Mouse (Mus musculus) layer of hippocampus, adult 11-12 months (tissue): ENCODE data around the gene Tspo2.

Experiments used
- DNase-seq: peaks from one replicate; pipeline ENCODE4 v3.0.0; 2022; ENCODE audit warnings: low spot score

The Tspo2 gene

DNA sequence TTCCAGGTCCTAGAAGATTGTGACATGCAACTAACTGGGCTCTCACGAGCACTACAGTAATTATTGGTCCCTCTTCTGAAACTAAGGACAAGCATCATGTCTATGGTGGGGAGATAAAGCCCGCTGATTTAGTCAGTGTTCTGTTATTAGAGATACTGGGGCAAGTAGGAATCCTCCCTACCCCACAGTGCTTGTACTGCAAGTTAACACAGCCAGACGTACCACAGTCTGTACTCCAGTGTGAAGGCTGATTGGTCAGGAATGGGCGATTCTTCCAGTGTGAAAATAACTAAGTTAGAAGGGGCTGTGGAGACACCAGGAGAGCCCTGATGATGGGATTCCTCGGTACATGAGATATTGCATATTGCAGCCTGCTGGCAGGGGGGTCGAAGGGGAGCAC is 33.8 kb downstream of the Tspo2 start:
- DNase-seq: no peak

DNA sequence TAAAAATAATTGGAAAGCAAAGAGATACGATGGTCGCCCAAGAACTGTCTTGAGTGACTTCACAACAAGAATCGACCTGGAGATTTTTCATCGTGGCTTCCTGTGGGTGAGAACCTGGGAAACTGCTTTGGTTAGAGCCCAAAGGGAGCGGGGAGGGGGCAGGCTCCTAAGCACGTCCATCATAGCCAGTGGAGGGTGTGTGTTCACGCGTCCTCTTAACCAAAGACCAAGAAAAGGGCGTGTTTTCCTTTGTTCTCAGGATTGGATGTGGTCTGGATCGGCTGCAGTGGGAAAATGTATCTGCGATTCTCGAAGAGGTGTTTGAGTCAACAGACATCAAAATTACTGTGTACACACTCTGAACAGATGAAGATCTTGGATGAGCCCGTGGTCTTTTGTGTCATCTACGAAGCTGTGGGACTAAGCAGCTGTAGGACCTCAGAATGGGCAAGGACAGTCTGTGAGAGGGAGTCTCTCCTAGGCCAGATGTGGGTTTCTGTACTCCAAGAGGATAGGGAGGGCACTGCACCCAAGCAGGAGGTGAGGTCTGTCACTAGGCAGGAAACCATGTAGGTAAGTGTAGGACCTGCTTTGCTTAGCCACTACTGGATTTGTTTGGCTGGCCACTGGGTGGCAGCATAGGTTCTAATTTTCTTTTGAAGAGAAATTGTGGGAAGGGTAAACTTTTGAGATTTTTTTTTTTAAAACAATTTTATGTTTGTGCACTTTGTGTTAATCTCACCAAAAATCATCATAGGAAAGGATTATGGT is 34.7 kb downstream of the Tspo2 start:
- DNase-seq: peak; percentile 52

DNA sequence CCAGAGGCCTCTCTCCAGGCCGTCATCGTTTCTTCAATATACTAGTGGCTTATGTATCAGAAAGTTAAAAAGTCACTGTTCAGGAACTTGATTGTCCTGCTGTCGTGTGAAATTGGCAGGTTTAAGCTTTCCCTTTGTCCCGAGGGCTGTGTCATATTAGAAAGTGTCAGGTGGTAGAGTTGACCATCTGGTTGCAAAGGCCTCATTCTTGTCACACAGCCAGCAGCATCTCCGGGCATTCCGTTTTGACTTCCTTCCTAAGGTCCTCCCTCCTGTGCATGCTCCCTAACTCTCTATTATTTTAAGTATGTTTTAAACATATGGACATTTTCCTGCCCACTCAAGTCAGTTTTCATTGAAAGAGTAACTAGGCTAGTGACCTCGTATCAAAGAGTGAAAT is 35.3 kb downstream of the Tspo2 start:
- DNase-seq: no peak

DNA sequence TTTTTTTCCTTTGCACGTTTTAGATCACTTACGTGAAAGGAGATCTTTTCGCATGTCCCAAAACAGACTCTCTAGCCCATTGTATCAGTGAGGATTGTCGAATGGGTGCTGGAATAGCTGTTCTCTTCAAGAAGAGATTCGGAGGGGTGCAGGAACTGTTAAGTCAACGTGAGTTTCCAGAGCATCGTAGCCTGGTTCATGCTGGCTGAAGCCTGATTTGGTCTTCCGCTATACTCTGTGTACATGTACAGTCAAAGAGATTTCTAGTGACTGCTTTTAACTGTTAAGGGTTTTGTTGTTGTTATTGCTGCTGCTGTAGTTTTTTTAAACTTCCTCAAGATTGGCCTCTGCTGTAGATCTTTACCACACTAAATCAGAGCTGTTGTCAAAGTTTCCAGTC is 40.1 kb downstream of the Tspo2 start:
- no peak for DNase-seq

DNA sequence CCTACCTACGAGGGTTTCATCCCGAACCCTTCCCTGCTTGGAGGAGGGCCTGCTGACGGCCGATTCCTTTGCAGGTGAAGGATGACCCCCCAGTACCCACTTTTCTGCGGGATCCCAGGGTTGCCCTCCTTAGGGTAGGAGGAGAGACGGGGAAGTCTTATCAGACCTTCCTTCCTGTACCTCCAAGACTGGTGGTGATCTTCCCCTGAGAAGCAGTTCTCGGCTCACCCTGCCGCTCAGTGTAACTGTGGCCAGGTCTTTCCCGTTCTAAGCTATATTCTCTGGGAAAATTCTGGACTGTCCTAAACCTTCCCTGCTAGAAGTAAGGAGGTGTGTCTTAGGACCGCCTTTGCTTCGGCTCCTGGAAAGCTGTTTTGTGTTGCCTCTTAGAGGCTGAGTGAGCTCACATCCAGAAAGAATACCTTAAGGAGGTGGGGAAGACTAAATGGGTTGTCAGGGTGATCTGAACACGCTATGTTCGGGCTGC is 41.0 kb downstream of the Tspo2 start:
- DNase-seq: no peak

DNA sequence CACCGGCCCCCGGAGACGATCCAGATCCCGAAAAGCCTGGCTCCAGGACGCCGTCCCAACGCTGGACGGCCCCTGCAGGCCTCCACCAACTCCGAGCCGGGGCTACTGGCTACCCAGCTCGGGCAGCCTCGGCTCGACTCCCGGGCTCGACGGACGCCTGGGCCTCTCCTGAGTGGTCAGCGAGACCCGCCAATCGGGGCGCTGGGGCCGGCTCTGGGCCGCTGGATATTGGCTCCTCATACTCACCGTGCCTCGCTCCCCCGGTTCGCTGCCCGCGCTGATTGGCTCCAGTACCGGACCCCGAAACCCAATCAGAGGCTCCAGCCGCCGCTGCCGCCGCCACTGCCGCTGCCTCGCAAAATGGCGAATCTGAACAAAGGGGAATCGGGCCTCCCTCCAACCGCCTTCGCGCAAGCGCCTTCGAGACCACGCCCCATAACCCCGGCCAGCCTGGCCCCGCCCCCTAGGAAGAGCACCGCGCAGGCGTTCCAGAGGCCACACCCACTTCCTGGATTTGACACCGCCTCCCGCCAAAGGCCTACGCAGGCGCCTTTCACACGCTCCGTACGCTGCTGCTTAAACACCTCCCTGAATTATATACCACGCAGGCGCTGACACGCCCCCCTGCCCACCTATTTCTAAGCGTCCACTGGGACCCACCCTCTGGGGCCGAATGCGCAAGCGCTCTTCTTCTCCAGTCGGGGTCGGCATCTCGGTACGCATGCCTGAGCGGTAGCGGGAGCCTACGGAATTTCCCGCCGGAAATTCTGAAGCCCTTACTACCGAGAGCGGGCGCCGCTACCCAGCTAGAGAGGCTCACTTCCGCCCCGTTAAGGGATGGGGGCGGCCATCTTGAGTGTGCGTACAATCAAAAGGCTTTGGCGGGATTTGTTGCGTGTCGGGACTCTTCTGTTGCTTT is 41.7 kb downstream of the Tspo2 start, which contains the start of the genes Nfya and Oard1:
Nfya (minus strand) TSS at position 527 of the 919 bp plus-strand sequence.
Oard1 (plus strand) TSS at position 635 of the 919 bp plus-strand sequence.
- DNase-seq: peak; percentile 100

DNA sequence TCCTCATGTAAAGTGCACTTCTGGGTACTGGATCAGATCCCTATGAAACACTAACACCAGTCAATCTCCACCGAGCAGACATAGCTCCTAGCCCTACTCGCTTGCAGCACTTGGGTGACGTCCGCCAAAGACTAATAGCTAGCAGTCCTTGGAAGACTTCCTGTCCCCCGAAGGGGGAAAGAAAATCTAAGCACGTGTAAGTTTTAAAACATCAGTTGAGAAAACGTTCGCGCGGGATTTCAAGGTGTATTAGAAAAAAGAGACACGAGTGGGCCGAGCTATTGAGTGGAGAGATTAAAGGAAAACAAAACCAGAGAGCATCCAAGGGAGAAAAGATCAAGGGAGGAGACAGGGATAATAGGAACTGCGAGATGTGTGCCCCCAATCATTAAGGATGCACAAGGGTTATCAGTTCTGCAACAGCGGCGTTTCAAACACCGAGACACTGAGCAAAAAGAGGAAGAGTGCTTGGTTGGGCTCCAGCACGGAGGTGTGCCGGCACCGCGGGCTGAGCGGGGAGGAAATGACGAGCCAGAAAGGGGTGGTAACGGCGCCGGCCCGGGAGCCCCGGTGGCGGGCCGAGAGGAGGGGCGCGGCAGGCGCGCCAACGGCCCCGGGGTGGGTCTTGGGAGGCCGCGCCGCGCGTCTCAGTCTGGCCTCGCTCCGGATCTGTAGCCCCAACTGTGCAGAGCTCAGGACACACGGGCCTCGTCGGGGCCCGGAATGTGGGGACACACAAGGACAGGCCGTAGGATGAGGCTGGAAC is 42.6 kb downstream of the Tspo2 start:
- peak; percentile 72 for DNase-seq

DNA sequence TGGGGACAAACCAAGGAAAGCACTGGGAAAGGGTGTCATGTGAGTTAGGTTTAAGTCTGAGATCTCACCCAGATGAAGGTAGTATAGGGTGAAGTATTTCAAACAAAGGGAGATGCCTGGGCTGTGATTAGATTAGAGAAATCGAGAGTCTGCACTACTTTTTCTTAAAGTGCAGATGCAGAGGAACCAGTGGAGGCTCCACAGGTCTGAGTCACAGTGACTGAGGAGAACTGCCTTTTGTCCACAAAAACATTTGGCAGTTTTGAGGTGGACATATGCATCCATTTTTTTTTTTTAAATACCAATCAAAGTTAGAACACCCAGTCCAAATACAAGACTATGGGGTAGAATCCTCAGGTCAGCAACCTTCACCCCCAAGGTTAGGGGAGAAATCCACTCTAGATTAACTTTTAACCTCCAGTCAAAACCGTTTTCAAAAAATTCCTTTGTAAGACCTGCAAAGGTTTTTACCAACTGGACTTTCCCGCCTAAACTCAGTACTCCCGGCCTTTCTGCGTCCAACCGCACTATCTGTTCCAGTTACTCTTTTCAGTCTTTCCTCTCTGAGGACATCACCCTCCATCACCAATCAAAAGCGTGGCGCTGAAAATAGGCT is 43.3 kb downstream of the Tspo2 start:
- no peak for DNase-seq

DNA sequence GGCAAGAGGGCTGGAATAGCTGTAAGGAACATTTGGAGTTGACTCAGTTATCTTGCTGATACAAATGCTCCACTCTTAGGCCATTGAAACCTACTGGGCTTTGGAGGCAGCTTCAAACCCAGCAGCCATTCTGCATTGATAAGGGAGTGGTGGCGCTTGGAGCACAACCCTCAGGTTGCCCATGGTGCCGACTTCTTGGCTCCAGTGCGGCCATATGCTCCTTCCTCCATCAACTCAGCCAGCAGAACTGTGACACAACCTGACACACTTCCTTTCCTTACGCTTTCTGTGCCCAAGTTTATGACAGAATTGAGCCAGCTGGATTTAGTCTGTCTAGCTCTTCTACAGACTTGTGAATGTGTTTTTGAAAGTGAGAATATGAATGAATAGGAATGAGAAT is 44.2 kb downstream of the Tspo2 start:
- no peak for DNase-seq

DNA sequence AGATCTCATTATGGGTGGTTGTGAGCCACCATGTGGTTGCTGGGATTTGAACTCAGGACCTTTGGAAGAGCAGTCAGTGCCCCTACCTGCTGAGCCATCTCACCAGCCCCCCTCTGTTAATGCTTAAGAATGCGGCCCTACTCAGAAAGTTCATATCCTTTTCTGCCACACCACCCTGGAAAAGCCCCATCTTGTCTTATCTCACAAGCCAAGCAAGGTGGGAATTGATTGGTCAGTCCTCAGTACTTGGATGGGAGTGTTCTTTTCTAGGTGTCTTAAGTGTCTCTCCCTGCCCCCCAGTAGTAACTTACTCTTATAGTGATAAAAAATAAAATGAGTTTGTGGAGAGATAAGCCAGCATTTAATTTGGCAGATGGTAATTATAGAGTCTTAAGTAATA is 46.6 kb downstream of the Tspo2 start:
- no peak for DNase-seq

DNA sequence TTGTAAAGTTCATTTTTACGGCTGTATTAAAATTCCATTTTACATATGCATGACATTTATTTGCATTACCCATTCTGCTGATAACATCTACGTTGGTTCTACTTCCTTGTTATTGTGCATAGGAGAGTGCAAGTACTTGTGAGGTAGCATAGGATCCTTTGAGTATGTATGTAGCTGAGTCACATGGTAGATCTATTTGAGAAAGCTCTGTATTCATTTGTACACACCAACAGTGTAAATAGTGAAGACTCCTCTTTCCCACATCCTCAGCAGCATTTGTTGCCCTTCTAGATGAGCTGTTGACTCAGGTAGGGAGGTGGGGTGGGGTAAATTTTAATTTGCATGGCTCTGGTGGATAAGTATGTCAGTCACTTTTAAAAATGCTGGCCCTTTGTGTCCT is 47.5 kb downstream of the Tspo2 start:
- no peak for DNase-seq

DNA sequence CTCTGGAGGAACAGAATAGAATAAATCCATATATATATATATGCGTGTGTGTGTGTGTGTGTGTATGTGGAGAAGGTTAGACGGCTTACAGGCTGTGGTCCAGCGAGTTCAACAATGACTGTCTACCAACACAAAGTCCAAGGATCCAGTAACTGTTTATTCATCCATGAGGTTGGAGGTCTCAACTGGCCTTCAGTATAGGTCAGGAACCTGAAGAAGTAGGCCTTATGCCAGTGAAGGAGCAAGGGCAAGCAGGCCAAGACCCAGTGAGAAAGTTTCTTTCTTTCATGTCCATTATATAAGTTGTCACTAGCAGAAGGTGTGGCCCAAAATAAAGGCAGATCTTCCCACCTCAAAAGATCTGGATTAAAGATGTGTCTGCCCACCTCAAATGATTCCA is 48.6 kb downstream of the Tspo2 start:
- no peak for DNase-seq

DNA sequence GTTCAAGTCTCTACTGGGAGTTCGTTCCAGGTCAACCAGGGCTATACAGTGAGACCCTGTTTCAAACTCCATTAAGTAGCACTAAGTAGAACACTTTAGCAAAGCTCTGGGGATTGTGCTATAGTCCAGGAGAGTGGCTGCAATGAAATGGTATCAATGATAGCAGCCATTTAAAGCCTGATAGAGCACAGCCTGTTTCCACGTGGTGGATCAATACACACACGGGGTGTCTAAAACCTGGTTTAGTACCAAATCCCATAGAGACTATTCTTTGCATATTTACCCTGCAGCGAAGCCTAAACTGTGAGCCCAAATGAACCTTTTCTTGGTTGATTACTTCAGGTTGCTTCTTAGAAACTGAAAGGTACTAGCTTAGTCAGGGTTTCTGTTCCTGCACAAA is 49.6 kb downstream of the Tspo2 start:
- DNase-seq: no peak
